In genomic region chr4:48042466-48042785, GRCm38 (mm10) we compare ENCODE assay signal across 8 mouse cellular contexts. TPM values are rescaled to one million over a fixed set of nuclear protein-coding genes. Genes with fewer than 3 reads are reported as not detected.
A peak's percentile ranks its signal among the peaks of the same experiment; 100 is the strongest.
DNase-seq lines count a peak whose midpoint lies in the region; ATAC-seq and TF ChIP-seq lines count a peak whose summit lies in the region.

No protein-coding gene starts in this region.

- H3K9me3 ChIP-seq in embryonic facial prominence, embryonic 14.5 days (ENCODE audit: control insufficient read depth, low read length), result no peaks in the 10 kb centered on the region
- H3K9me3 ChIP-seq in intestine, embryonic 16.5 days (ENCODE audit: control insufficient read depth, low read length), result no peaks in the 10 kb centered on the region
- no peaks in the 10 kb centered on the region for H3K9me3 ChIP-seq in neural tube, embryonic 13.5 days

- no peak for ATAC-seq in embryonic facial prominence, embryonic 14.5 days (ENCODE audit: low read depth)
- no peak; the same call in 1 of the 2 replicates for ATAC-seq in intestine, embryonic 16.5 days
- no peak; the same call in 1 of the 2 replicates for ATAC-seq in neural tube, embryonic 13.5 days (ENCODE audit: low read depth)

- WGBS in liver, adult 2 months, result 0% methylated on average over 4 of the region's 4 CpGs
- WGBS in embryonic facial prominence, embryonic 14.5 days, result 0% methylated on average over 4 of the region's 4 CpGs
- WGBS in intestine, embryonic 16.5 days, result 1% methylated on average over 4 of the region's 4 CpGs
- 0% methylated on average over 4 of the region's 4 CpGs for WGBS in neural tube, embryonic 13.5 days

- H3K36me3 ChIP-seq in liver, adult 2 months (ENCODE audit: control insufficient read depth, insufficient read depth, low read length), result no peaks in the 10 kb centered on the region
- no peaks in the 10 kb centered on the region for H3K36me3 ChIP-seq in embryonic facial prominence, embryonic 14.5 days (ENCODE audit: control insufficient read depth, insufficient read depth, low read length)
- H3K36me3 ChIP-seq in intestine, embryonic 16.5 days (ENCODE audit: control insufficient read depth, insufficient read depth, low read length), result no peaks in the 10 kb centered on the region
- H3K36me3 ChIP-seq in neural tube, embryonic 13.5 days, result no peaks in the 10 kb centered on the region

- peaks cover 6% of the 10 kb centered on the region; the same call in 1 of the 2 replicates for H3K4me1 ChIP-seq in liver, adult 2 months (ENCODE audit: control insufficient read depth, insufficient read depth, low read length)
- peaks cover 19% of the 10 kb centered on the region for H3K4me1 ChIP-seq in embryonic facial prominence, embryonic 14.5 days (ENCODE audit: control insufficient read depth, insufficient read depth, low read length)
- peaks cover 20% of the 10 kb centered on the region for H3K4me1 ChIP-seq in intestine, embryonic 16.5 days (ENCODE audit: control insufficient read depth, insufficient read depth, low read length)
- H3K4me1 ChIP-seq in neural tube, embryonic 13.5 days (replicated peaks), result peaks cover 42% of the 10 kb centered on the region

- H3K27me3 ChIP-seq in liver, adult 2 months (ENCODE audit: control insufficient read depth, insufficient read depth, low read length), result peaks cover 4% of the 10 kb centered on the region
- peaks cover 12% of the 10 kb centered on the region for H3K27me3 ChIP-seq in embryonic facial prominence, embryonic 14.5 days (replicated peaks; ENCODE audit: control insufficient read depth, insufficient read depth, low read length)
- H3K27me3 ChIP-seq in intestine, embryonic 16.5 days (replicated peaks; ENCODE audit: control insufficient read depth, insufficient read depth, low read length), result peaks cover 15% of the 10 kb centered on the region
- peaks cover 33% of the 10 kb centered on the region for H3K27me3 ChIP-seq in neural tube, embryonic 13.5 days

- H3K4me2 ChIP-seq in embryonic facial prominence, embryonic 14.5 days (ENCODE audit: low read depth, low read length), result peak overlapping the region; percentile 97
- peak overlapping the region; percentile 100 for H3K4me2 ChIP-seq in intestine, embryonic 16.5 days (ENCODE audit: low read depth, low read length)
- H3K4me2 ChIP-seq in neural tube, embryonic 13.5 days, result peak overlapping the region; percentile 97

- H3K9ac ChIP-seq in liver, adult 2 months (ENCODE audit: low read depth, low read length), result peak overlapping the region; percentile 97
- peak overlapping the region; percentile 82 for H3K9ac ChIP-seq in embryonic facial prominence, embryonic 14.5 days (ENCODE audit: low read depth, low read length)
- peak overlapping the region; percentile 94 for H3K9ac ChIP-seq in intestine, embryonic 16.5 days (ENCODE audit: low read depth, low read length)
- peak overlapping the region; percentile 87 for H3K9ac ChIP-seq in neural tube, embryonic 13.5 days

- TF ChIP-seq CTCF in liver, adult 2 months (IDR thresholded peaks at IDR 0.05; ENCODE audit: low read depth, low read length), result no peak

- no peak for TF ChIP-seq POLR2A in liver, adult 2 months (IDR thresholded peaks at IDR 0.05; ENCODE audit: extremely low read depth, insufficient read depth, low read length)

- intact Hi-C loops in left cerebral cortex, postnatal 4 days (cut with DNase I), result loop anchor here (10.0 kb wide), 3 partner anchors 218 to 342 kb away; no protein-coding TSS in a partner anchor

- DNase-seq in liver, adult 2 months (ENCODE audit: extremely low read depth, low read depth, low spot score), result no peak
- no peak for DNase-seq in liver
- DNase-seq in embryonic facial prominence, embryonic 14.5 days (ENCODE audit: low spot score), result no peak
- no peak for DNase-seq in layer of hippocampus, postnatal 25 days (ENCODE audit: extremely low spot score in 1 of 2, low spot score in 1 of 2)
- no peak for DNase-seq in left cerebral cortex, postnatal 4 days
- DNase-seq in thymus, postnatal 36 days, result no peak

- peak overlapping the region; percentile 99 for H3K27ac ChIP-seq in liver, adult 2 months (replicated peaks; ENCODE audit: insufficient read depth, low read depth, low read length)
- peak overlapping the region; percentile 96 for H3K27ac ChIP-seq in embryonic facial prominence, embryonic 14.5 days (replicated peaks; ENCODE audit: low read depth, low read length)
- H3K27ac ChIP-seq in intestine, embryonic 16.5 days (ENCODE audit: low read length), result peak overlapping the region; percentile 97
- peak overlapping the region; percentile 98 for H3K27ac ChIP-seq in neural tube, embryonic 13.5 days (replicated peaks)

- peak overlapping the region; percentile 93 for H3K4me3 ChIP-seq in liver, adult 2 months (ENCODE audit: insufficient read depth, low read depth, low read length)
- peak overlapping the region; percentile 55 for H3K4me3 ChIP-seq in embryonic facial prominence, embryonic 14.5 days (ENCODE audit: low read depth, low read length)
- H3K4me3 ChIP-seq in intestine, embryonic 16.5 days (ENCODE audit: low read length), result peak overlapping the region; percentile 71
- H3K4me3 ChIP-seq in neural tube, embryonic 13.5 days, result peak overlapping the region; percentile 74

- H3K79me2 ChIP-seq in liver, adult 2 months (ENCODE audit: control insufficient read depth, insufficient read depth, low read length), result peaks cover 4% of the 10 kb centered on the region; the same call in 1 of the 2 replicates

RNA-seq across cellular contexts. Expression of gene Nr4a3, which starts 2.5 kb away (rescaled TPM):
- total RNA-seq in liver, adult 2 months (2014; rRNA removed), result under 0.01 and 0.13 TPM in 2 replicates
- polyA plus RNA-seq in liver, adult 2 months (2012; rRNA removed), result not detected in 2 replicates
- polyA plus RNA-seq in embryonic facial prominence, embryonic 14.5 days (2014; fragmentation: Nextera tagmentation; extraction: Ambion mirVana), result 0.58 and 0.65 TPM in 2 replicates
- polyA plus RNA-seq in intestine, embryonic 16.5 days (2015; fragmentation: Nextera tagmentation; extraction: Ambion mirVana), result 0.06 and 0.16 TPM in 2 replicates
- polyA plus RNA-seq in neural tube, embryonic 13.5 days (2015; fragmentation: Nextera tagmentation; extraction: Ambion mirVana), result 0.91 and 1.3 TPM in 2 replicates
- 10 to 100 TPM; 60.7 to 82.9 TPM for total RNA-seq in layer of hippocampus, postnatal 25 days (2021)
- total RNA-seq in left cerebral cortex, postnatal 4 days (2021), result 10 to 100 TPM; 40.2 to 46.8 TPM
